Mouse (Mus musculus) CH12.LX (cell line): ENCODE data around the gene Sik3.

Source experiments
- CHD1 ChIP-seq: IDR thresholded peaks from 2 replicates; pipeline ENCODE4 v1.6.1; 2012; ENCODE audit warnings: low read depth, low read length, improper control_type of control experiment, inconsistent platforms
- CTCF ChIP-seq, 2 experiments: IDR thresholded peaks in 1 of 2; conservative IDR thresholded peaks in 1 of 2; 2 replicates each; pipeline ENCODE4 v1.5.1; 2011 to 2012; ENCODE audit warnings: low read depth in 2 of 2, low read length in 2 of 2, improper control_type of control experiment in 1 of 2, inconsistent platforms in 1 of 2, mild to moderate bottlenecking in 1 of 2, moderate library complexity in 1 of 2
- JUND ChIP-seq: conservative IDR thresholded peaks from 2 replicates; pipeline ENCODE4 v1.6.1; 2011; ENCODE audit warnings: low read depth, low read length, improper control_type of control experiment
- KAT2A ChIP-seq: IDR thresholded peaks from 2 replicates; pipeline ENCODE4 v1.6.1; 2012; ENCODE audit warnings: low read length, improper control_type of control experiment, inconsistent platforms; ENCODE audit not compliant: insufficient replicate concordance
- MXI1 ChIP-seq: IDR thresholded peaks from 2 replicates; pipeline ENCODE4 v1.6.1; 2011; ENCODE audit warnings: mild to moderate bottlenecking, low read depth, low read length, improper control_type of control experiment
- NELFE ChIP-seq: IDR thresholded peaks from 2 replicates; pipeline ENCODE4 v1.6.1; 2011; ENCODE audit warnings: low read depth, low read length, improper control_type of control experiment
- NRF1 ChIP-seq: IDR thresholded peaks from 2 replicates; pipeline ENCODE4 v1.6.1; 2014; ENCODE audit warnings: low read depth, mild to moderate bottlenecking, inconsistent platforms, low read length, improper control_type of control experiment, moderate library complexity
- POLR2A ChIP-seq: IDR thresholded peaks from 2 replicates; pipeline ENCODE4 v1.6.1; 2011; ENCODE audit warnings: low read depth, mild to moderate bottlenecking, improper control_type of control experiment, low read length
- POLR2AphosphoS2 ChIP-seq: IDR thresholded peaks from 2 replicates; pipeline ENCODE4 v1.6.1; 2011; ENCODE audit warnings: low read depth, low read length, improper control_type of control experiment
- USF1 ChIP-seq: IDR thresholded peaks from 2 replicates; pipeline ENCODE4 v1.6.1; 2014; ENCODE audit warnings: low read depth, mild to moderate bottlenecking, inconsistent platforms, low read length, improper control_type of control experiment

GRCm38 (mm10) chr9:46227064-46227614 is 214.5 kb downstream of the Sik3 start:
- no peak for TF ChIP-seq MXI1
- TF ChIP-seq POLR2AphosphoS2: no peak
- no peak for TF ChIP-seq USF1
- TF ChIP-seq POLR2A: no peak
- TF ChIP-seq CTCF (conservative IDR thresholded peaks at IDR 0.05 in 1 of 2, IDR thresholded peaks at IDR 0.05 in 1 of 2; ENCODE audit: low read depth in 2 of 2, low read length in 2 of 2): no peak
- no peak for TF ChIP-seq JUND
- TF ChIP-seq NRF1: no peak
- no peak for TF ChIP-seq CHD1
- TF ChIP-seq KAT2A: no peak
- no peak for TF ChIP-seq NELFE
